Mouse (Mus musculus) spleen, adult 2 months (tissue): ENCODE data around the gene Tcl1b5.
"Not testable (repeated sequence)": the region's sequence is repeated elsewhere in the genome, so short reads cannot be mapped to it uniquely, and the experiment has no call there.

Experiments used
- CTCF ChIP-seq: fragments of 200-500 bp; IDR thresholded peaks from 2 replicates; pipeline ENCODE4 v1.5.1; 2011; ENCODE audit warnings: mild to moderate bottlenecking, inconsistent platforms; ENCODE audit not compliant: insufficient read depth, insufficient read length, insufficient replicate concordance; ENCODE audit errors: extremely low read depth
- POLR2A ChIP-seq: fragments of 200-500 bp; IDR thresholded peaks from 2 replicates; pipeline ENCODE4 v1.6.1; 2011; ENCODE audit warnings: low read depth, low read length, inconsistent platforms

- not testable (repeated sequence) for TF ChIP-seq CTCF, POLR2A
Measured at GRCm38 (mm10) chr12:105155286-105155685, 20.9 kb upstream of the Tcl1b5 start.
